Mouse (Mus musculus) embryonic fibroblast, embryonic 13.5 days (primary cell): ENCODE measurements around the gene Trf.

Experiments
- CTCF ChIP-seq: IDR thresholded peaks from 2 replicates; pipeline ENCODE4 v1.5.1; 2011; ENCODE audit warnings: mild to moderate bottlenecking, control low read depth, low read length, moderate library complexity, borderline replicate concordance; ENCODE audit not compliant: insufficient read depth
- POLR2A ChIP-seq: IDR thresholded peaks from 2 replicates; pipeline ENCODE4 v1.6.1; 2011; ENCODE audit warnings: low read depth, mild to moderate bottlenecking, control low read depth, low read length, moderate library complexity

DNA sequence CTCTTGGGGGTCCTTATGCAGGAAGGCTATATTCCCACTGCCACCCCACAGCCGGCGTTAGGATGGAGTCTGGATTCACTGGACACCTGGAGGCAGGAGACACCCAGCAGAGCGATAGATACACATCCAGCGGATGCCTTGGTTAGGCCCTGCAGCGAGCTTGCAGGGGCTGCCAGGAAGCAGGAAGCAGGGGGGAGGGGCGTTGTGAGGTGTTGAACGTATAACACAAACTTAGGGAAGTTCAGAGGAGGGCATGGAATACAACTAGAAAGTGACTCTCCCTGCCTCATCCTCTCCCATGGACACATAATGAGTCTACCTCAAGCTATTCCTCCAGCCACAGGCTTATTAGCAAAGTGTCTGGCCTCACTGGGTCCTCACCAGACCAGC, 2.8 kb upstream of the Trf start:
- TF ChIP-seq POLR2A (no peak), CTCF (no peak)
